Mouse (Mus musculus) liver (tissue): Measurements from ENCODE around the gene Mst1.

Experiments used
- DNase-seq: peaks from one replicate; pipeline ENCODE4 v3.0.0-alpha.2; 2020; ENCODE audit warnings: mixed read lengths

Mst1 gene

GRCm38 (mm10) chr9:108104766-108105548 is 24.7 kb downstream of the Mst1 start:
- DNase-seq: peak; percentile 80

GRCm38 (mm10) chr9:108105549-108105863 is 25.3 kb downstream of the Mst1 start:
- DNase-seq: no peak

- no peak for DNase-seq
Measured at GRCm38 (mm10) chr9:108106090-108106489, 25.9 kb downstream of the Mst1 start.

- DNase-seq: no peak
Measured at GRCm38 (mm10) chr9:108107867-108108266, 27.6 kb downstream of the Mst1 start.

GRCm38 (mm10) chr9:108110160-108110559 is 29.9 kb downstream of the Mst1 start:
- DNase-seq: no peak

- peak; percentile 35 for DNase-seq
Measured at GRCm38 (mm10) chr9:108111101-108111592, 30.9 kb downstream of the Mst1 start.

GRCm38 (mm10) chr9:108111593-108112121 is 31.4 kb downstream of the Mst1 start:
- DNase-seq: no peak

- no peak for DNase-seq
Measured at GRCm38 (mm10) chr9:108112719-108113340, 32.6 kb downstream of the Mst1 start.

GRCm38 (mm10) chr9:108115290-108116077 is 35.2 kb downstream of the Mst1 start:
- DNase-seq: no peak

- DNase-seq: no peak
Measured at GRCm38 (mm10) chr9:108117143-108117542, 36.9 kb downstream of the Mst1 start.

- DNase-seq: peak; percentile 40
Measured at GRCm38 (mm10) chr9:108119891-108120411, 39.7 kb downstream of the Mst1 start.

GRCm38 (mm10) chr9:108120671-108121070 is 40.4 kb downstream of the Mst1 start:
- DNase-seq: no peak

GRCm38 (mm10) chr9:108121170-108121969 is 41.1 kb downstream of the Mst1 start:
- no peak for DNase-seq

- no peak for DNase-seq
Measured at GRCm38 (mm10) chr9:108123916-108124315, 43.7 kb downstream of the Mst1 start.

- no peak for DNase-seq
Measured at GRCm38 (mm10) chr9:108125731-108126130, 45.5 kb downstream of the Mst1 start.

GRCm38 (mm10) chr9:108126436-108127180 is 46.4 kb downstream of the Mst1 start:
- no peak for DNase-seq

- DNase-seq: no peak
Measured at GRCm38 (mm10) chr9:108128248-108128647, 48.0 kb downstream of the Mst1 start.

GRCm38 (mm10) chr9:108129042-108129948 is 49.1 kb downstream of the Mst1 start:
- no peak for DNase-seq

- DNase-seq: no peak
Measured at GRCm38 (mm10) chr9:108131502-108131901, 51.3 kb downstream of the Mst1 start.

GRCm38 (mm10) chr9:108132373-108132772 is 52.1 kb downstream of the Mst1 start:
- no peak for DNase-seq
